Mouse (Mus musculus): ENCODE results near the gene Olfr1356. TPM values are rescaled to one million over a fixed set of nuclear protein-coding genes. Genes with fewer than 3 reads are reported as not detected.

The Olfr1356 gene
- polyA plus RNA-seq (2014; fragmentation: Illumina TruSeq; extraction: RNeasy Lipid Tissue Mini Kit (QIAGEN cat#74804); ENCODE audit: low read depth, low replicate concordance) = not detected

DNA sequence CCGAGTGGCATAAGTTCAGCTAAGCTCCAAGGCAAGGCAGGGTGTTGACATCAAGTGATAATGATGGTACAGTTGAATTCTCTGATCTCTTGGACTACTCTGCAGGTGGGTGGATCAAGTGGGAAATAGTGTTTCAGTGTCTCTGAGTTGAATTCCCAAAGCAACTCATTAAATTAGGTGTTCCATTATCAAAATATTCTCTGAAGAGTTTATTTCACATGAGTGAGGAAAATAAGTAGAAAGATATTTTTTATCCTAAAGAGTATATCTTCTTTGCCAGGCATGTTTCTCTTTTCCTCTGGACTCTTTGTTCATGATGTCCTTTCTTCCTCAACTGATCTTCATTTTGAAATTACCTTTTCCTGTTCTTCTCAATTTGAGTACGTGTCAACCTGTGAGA is at the start of gene Olfr1356:
Gene Olfr1356, minus strand, starts transcription at position 101 of the 400 bp plus-strand sequence.

DNA sequence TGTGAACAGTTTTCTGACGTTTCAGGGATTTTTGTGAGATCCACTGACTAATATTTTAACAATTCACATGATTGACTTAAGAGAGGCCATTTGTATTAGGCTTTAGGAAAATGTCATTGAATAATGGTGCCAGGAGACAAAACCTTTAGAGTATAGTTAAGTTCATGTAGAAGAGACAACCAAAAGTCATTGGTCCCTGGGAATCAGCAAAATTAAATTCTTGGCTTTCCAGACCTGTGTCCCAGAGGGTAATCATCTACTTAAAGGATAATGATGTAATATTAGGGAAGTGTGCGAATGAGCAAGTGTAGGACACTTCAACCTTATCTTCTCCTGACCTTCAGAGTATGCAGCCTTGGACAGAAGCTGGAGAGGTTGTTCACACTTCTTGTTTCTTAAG is 23.3 kb upstream of the Olfr1356 start, which contains the start of gene Olfr1355:
Gene Olfr1355, plus strand, starts transcription at position 301 of the 400 bp plus-strand sequence.

Other genes with a start within 250 kb of the Olfr1356 start
- not detected for gene Olfr1357, start 234.1 kb downstream of the Olfr1356 start, polyA plus RNA-seq (2014; fragmentation: Illumina TruSeq; extraction: RNeasy Lipid Tissue Mini Kit (QIAGEN cat#74804); ENCODE audit: low read depth, low replicate concordance)
- 32.4 TPM for gene Casp14, start 133.9 kb downstream of the Olfr1356 start, polyA plus RNA-seq (2014; fragmentation: Illumina TruSeq; extraction: RNeasy Lipid Tissue Mini Kit (QIAGEN cat#74804); ENCODE audit: low read depth, low replicate concordance)
- gene Ccdc105, start 99.1 kb downstream of the Olfr1356 start, polyA plus RNA-seq (2014; fragmentation: Illumina TruSeq; extraction: RNeasy Lipid Tissue Mini Kit (QIAGEN cat#74804); ENCODE audit: low read depth, low replicate concordance) = not detected
- not detected for gene Slc1a6, start 71.7 kb downstream of the Olfr1356 start, polyA plus RNA-seq (2014; fragmentation: Illumina TruSeq; extraction: RNeasy Lipid Tissue Mini Kit (QIAGEN cat#74804); ENCODE audit: low read depth, low replicate concordance)
- gene Olfr1355, start 23.4 kb upstream of the Olfr1356 start, polyA plus RNA-seq (2014; fragmentation: Illumina TruSeq; extraction: RNeasy Lipid Tissue Mini Kit (QIAGEN cat#74804); ENCODE audit: low read depth, low replicate concordance) = not detected
- gene Olfr1354, start 61.0 kb upstream of the Olfr1356 start, polyA plus RNA-seq (2014; fragmentation: Illumina TruSeq; extraction: RNeasy Lipid Tissue Mini Kit (QIAGEN cat#74804); ENCODE audit: low read depth, low replicate concordance) = not detected
- gene Olfr8, start 98.5 kb upstream of the Olfr1356 start, polyA plus RNA-seq (2014; fragmentation: Illumina TruSeq; extraction: RNeasy Lipid Tissue Mini Kit (QIAGEN cat#74804); ENCODE audit: low read depth, low replicate concordance) = not detected
- not detected for gene Olfr1353, start 111.1 kb upstream of the Olfr1356 start, polyA plus RNA-seq (2014; fragmentation: Illumina TruSeq; extraction: RNeasy Lipid Tissue Mini Kit (QIAGEN cat#74804); ENCODE audit: low read depth, low replicate concordance)
- not detected for gene Olfr1352, start 128.9 kb upstream of the Olfr1356 start, polyA plus RNA-seq (2014; fragmentation: Illumina TruSeq; extraction: RNeasy Lipid Tissue Mini Kit (QIAGEN cat#74804); ENCODE audit: low read depth, low replicate concordance)
- not detected for gene Olfr1351, start 160.3 kb upstream of the Olfr1356 start, polyA plus RNA-seq (2014; fragmentation: Illumina TruSeq; extraction: RNeasy Lipid Tissue Mini Kit (QIAGEN cat#74804); ENCODE audit: low read depth, low replicate concordance)
- not detected for gene Olfr57, start 176.6 kb upstream of the Olfr1356 start, polyA plus RNA-seq (2014; fragmentation: Illumina TruSeq; extraction: RNeasy Lipid Tissue Mini Kit (QIAGEN cat#74804); ENCODE audit: low read depth, low replicate concordance)
- gene 2610008E11Rik, start 245.4 kb upstream of the Olfr1356 start, polyA plus RNA-seq (2014; fragmentation: Illumina TruSeq; extraction: RNeasy Lipid Tissue Mini Kit (QIAGEN cat#74804); ENCODE audit: low read depth, low replicate concordance) = 57.9 TPM